Mouse (Mus musculus) adrenal gland, adult 18-20 months (tissue): Measurements from ENCODE around the gene Rpl36a. TPM values are rescaled to one million over a fixed set of nuclear protein-coding genes. Genes with fewer than 3 reads are reported as not detected.

Source experiments
- DNase-seq, 2 experiments: peaks; one replicate each; pipeline ENCODE4 v3.0.0; 2021 to 2022; ENCODE audit warnings: low spot score in 2 of 2
- total RNA-seq, 2 experiments: library from RNA; stranded (reverse); gene quantifications; 1 replicate in 1 of 2; 2 replicates in 1 of 2; pipeline ENCODE4 v1.2.3; 2021

Rpl36a gene
- total RNA-seq, 2 experiments from 2014 or later, result 229 to 239 TPM

GRCm38 (mm10) chrX:134589836-134590235 lies 4.4 kb downstream of the Rpl36a start:
- DNase-seq, result no peak

- no peak for DNase-seq
Measured at GRCm38 (mm10) chrX:134599922-134600565, 14.6 kb downstream of the Rpl36a start.

GRCm38 (mm10) chrX:134600659-134601379 lies 15.4 kb downstream of the Rpl36a start, which contains the start of the genes Gla and Hnrnph2:
Gla (minus strand) TSS chrX:134601125.
Hnrnph2 (plus strand) TSS chrX:134601179.
- peak; percentile 74 to 77 for DNase-seq

- DNase-seq, result peak in 1 of 2 experiments; percentile 7
Measured at GRCm38 (mm10) chrX:134601380-134602120, 16.1 kb downstream of the Rpl36a start.

GRCm38 (mm10) chrX:134609472-134609871 lies 24.0 kb downstream of the Rpl36a start:
- DNase-seq, result no peak

GRCm38 (mm10) chrX:134610984-134611383 lies 25.5 kb downstream of the Rpl36a start:
- no peak for DNase-seq

GRCm38 (mm10) chrX:134612285-134612959 lies 27.0 kb downstream of the Rpl36a start:
- peak; percentile 19 to 22 for DNase-seq

- no peak for DNase-seq
Measured at GRCm38 (mm10) chrX:134614306-134614705, 28.9 kb downstream of the Rpl36a start.

- no peak for DNase-seq
Measured at GRCm38 (mm10) chrX:134619695-134620094, 34.2 kb downstream of the Rpl36a start.

- DNase-seq, result no peak
Measured at GRCm38 (mm10) chrX:134620254-134620865, 34.9 kb downstream of the Rpl36a start.

GRCm38 (mm10) chrX:134621685-134622084 lies 36.2 kb downstream of the Rpl36a start:
- no peak for DNase-seq

- DNase-seq, result no peak
Measured at GRCm38 (mm10) chrX:134623350-134623749, 37.9 kb downstream of the Rpl36a start.

GRCm38 (mm10) chrX:134628200-134628599 lies 42.7 kb downstream of the Rpl36a start:
- DNase-seq, result no peak

- no peak for DNase-seq
Measured at GRCm38 (mm10) chrX:134632710-134633109, 47.3 kb downstream of the Rpl36a start.

GRCm38 (mm10) chrX:134635111-134635510 lies 49.7 kb downstream of the Rpl36a start:
- DNase-seq, result no peak

GRCm38 (mm10) chrX:134635860-134636259 lies 50.4 kb downstream of the Rpl36a start:
- DNase-seq, result no peak

Other genes with a start within 250 kb of the Rpl36a start
- under 1 TPM; 0.30 to 0.32 TPM for gene Drp2, start 181.1 kb upstream of the Rpl36a start, total RNA-seq
- not detected for gene Taf7l, start 109.2 kb upstream of the Rpl36a start, total RNA-seq
- 10 to 100 TPM; 31.3 to 36.7 TPM for gene Timm8a1, start 43.8 kb upstream of the Rpl36a start, total RNA-seq
- 1 to 10 TPM in 1 of 2 experiments, under 1 TPM in 1; 0.93 to 1.9 TPM for gene Btk, start 2.1 kb upstream of the Rpl36a start, total RNA-seq
- 10 to 100 TPM; 13.0 to 13.1 TPM for gene Gla, start 15.5 kb downstream of the Rpl36a start, total RNA-seq
- gene Hnrnph2, start 15.5 kb downstream of the Rpl36a start, total RNA-seq, result 100 to 1,000 TPM; 114 to 120 TPM
- gene Armcx4, start 100.9 kb downstream of the Rpl36a start, total RNA-seq, result 10 to 100 TPM in 1 of 2 experiments, 1 to 10 TPM in 1; 6.6 to 12.5 TPM
- gene Armcx1, start 132.3 kb downstream of the Rpl36a start, total RNA-seq, result 10 to 100 TPM; 14.9 to 16.2 TPM
- gene Armcx6, start 165.8 kb downstream of the Rpl36a start, total RNA-seq, result 1 to 10 TPM; 6.0 to 8.8 TPM
- gene Armcx3, start 170.9 kb downstream of the Rpl36a start, total RNA-seq, result 10 to 100 TPM; 49.9 to 53.5 TPM
- gene Armcx2, start 223.6 kb downstream of the Rpl36a start, total RNA-seq, result 10 to 100 TPM; 26.2 to 39.3 TPM